Mouse (Mus musculus) cerebellum, postnatal 4 days (tissue): ENCODE data around the gene Gatd1.

Experiments used
- DNase-seq, 2 experiments: peaks; one replicate each; pipeline ENCODE4 v3.0.0; 2022; ENCODE audit warnings: low spot score in 2 of 2, mixed read lengths in 1 of 2

The Gatd1 gene

DNA sequence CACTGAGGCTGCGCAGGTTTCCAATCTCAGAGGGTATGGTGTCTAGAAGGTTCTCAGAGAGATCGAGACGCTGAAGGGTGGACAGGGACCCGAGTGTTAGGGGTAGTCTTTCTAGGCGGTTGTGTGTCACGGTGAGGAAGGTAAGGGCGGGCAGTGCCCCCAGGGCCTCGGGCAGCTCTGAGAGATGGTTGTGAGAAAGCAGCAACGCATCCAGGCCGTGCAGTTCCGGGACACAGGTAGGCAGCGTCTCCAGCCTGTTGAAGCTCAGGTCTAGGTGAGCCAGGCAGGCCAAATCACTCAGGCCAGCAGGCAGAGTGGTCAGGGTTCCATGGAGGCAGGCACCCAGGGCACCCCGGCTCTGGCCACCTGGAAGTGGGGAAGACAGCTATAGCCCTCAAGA is 28.3 kb upstream of the Gatd1 start:
- DNase-seq = no peak

GRCm38 (mm10) chr7:141441460-141441859 is 27.5 kb upstream of the Gatd1 start:
- no peak for DNase-seq

- DNase-seq = peak in 1 of 2 experiments; percentile 57
Observed at GRCm38 (mm10) chr7:141440613-141441012, 26.7 kb upstream of the Gatd1 start.

DNA sequence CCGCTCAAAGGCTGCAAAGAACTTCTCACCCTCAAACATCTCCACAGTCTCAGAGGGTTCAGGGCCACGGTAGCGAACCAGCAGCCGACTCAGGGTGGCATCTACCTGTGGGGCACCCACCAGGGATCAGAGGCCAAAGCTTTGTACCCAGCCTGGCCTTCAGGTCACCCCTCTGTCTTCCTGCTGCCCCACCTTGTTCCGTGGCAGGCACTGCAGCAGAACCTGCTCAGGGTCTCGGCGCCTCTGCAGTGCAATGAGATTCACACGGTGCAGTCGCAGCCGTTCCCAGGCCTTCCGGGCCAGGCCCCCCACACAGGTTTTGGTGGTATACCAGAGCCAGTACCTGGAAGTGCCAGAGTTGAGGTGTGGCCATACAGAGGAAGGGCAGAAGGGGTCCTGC is 25.9 kb upstream of the Gatd1 start:
- DNase-seq = no peak

GRCm38 (mm10) chr7:141439140-141439679 is 25.3 kb upstream of the Gatd1 start:
- no peak for DNase-seq

DNA sequence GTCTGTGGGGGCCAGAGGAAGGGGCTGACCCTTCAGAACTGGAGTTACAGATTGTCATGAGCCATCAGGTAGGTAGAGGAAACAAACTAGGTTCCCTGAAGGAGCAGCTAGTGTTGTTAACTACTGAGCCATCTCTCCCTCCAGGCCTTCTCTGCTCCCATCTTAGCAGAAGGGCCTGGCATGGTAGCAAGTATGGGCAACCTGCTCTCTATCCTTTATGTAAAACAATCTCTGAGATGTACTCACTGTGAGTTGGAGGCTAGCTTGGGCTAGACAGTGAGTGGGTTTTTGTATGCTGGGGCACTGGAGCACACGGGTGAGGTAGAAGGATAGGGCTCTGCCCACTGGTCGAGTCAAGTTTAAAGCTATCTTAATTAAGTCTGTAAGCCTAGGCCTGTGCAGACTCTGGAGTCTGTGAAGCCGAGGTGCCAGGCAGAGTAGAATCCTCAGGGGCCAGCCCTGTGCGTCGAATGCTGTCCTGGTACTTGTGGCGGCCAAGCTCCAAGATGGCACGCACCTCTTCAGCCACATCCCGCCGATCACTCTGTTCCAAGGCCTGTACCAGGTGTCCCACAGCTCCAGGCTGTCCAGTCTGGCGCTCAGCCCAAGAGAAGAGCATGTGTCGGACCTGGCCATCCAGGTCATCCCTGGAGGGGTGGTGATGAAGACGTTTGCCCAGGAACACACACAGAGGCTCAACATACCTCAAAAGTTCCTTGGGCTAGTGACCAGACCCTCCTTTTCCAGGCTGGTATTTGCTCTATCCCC is 24.4 kb upstream of the Gatd1 start:
- DNase-seq = no peak

DNA sequence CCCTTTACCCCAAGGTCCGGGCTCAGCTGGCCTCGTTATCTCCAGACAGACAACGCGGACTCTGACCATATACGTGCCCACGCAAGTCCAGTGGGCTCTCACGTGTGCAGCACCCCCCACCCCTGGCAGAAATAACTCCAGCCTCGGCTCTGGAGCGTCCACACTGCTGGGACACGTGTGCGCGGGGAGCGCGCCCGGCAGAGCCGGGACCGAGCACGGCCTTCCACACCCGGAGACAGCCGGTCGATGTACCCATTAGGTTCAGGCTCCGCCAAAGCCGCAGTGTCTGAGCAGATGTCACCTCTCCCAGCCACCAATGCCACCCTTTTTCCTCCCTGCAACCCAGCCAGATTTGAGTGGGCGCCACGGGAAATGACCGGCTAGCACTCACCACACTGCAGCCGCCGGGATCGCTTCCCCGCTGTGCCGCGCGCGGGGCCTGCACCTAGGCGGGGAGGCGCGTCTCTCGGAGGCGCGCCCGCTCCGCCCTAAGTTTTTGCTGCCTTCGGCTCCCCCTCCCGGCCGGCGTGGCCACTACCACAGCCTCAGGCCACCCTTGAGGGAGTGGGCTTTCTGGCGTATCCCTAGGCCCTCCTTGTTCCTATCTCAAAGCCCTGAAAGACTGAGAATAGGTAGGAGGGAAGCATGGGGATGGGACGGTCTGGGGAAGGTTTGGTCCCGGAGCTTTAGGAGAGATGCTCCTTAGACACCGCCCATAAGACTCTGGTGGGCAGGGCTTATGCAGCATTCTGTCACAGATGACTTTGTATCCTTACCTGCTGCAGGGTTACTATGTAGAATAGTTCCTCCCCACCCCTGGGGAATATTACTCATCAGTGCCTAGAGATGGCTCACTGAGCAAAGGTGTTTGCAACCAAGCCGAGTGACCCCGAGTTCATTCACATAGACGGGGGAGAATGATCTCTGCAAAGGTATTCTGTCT is 23.5 kb upstream of the Gatd1 start, which contains the start of gene Slc25a22:
TSS of gene Slc25a22 (minus strand) at position 715 of the 943 bp plus-strand sequence.
- DNase-seq = peak; percentile 74 to 83

- no peak for DNase-seq
Observed at GRCm38 (mm10) chr7:141436523-141436892, 22.6 kb upstream of the Gatd1 start.

GRCm38 (mm10) chr7:141435856-141436522 is 22.1 kb upstream of the Gatd1 start:
- DNase-seq = no peak

DNA sequence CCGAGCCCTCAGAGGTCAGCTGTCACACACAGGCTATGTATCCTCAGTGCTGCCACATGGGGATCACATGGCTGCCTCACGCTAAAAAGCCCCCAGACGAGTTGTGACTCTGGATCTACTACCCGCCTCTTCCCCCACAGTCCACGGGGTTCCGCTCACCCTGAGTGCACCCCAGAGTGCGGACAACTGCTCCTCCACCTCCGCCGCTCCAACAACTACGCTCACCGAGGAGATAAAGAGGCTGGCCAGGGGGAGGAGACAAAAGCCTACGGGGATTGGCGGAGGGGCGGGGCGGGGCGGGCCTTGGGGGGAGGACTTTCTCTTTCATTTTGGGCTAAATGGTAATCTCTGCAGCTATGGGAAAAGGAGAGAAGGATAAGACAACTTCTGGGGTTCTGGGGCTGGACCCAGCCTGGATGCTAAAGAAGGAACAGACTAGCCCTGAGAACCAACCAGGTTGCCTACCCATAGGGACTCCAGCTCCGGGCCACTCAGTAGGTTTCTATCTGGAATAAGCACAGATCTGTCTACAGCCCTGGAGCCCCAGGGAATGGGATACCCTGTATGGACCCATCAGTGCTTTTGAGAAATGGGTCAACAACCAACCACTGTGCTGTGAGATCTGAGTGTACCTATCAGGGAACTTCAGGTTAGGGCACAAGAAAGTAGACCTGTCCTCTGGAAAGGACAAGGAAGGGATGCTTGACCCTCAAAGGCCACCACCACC is 21.4 kb upstream of the Gatd1 start:
- DNase-seq = no peak

GRCm38 (mm10) chr7:141434464-141434863 is 20.5 kb upstream of the Gatd1 start:
- no peak for DNase-seq

GRCm38 (mm10) chr7:141433517-141434400 is 19.8 kb upstream of the Gatd1 start:
- no peak for DNase-seq

DNA sequence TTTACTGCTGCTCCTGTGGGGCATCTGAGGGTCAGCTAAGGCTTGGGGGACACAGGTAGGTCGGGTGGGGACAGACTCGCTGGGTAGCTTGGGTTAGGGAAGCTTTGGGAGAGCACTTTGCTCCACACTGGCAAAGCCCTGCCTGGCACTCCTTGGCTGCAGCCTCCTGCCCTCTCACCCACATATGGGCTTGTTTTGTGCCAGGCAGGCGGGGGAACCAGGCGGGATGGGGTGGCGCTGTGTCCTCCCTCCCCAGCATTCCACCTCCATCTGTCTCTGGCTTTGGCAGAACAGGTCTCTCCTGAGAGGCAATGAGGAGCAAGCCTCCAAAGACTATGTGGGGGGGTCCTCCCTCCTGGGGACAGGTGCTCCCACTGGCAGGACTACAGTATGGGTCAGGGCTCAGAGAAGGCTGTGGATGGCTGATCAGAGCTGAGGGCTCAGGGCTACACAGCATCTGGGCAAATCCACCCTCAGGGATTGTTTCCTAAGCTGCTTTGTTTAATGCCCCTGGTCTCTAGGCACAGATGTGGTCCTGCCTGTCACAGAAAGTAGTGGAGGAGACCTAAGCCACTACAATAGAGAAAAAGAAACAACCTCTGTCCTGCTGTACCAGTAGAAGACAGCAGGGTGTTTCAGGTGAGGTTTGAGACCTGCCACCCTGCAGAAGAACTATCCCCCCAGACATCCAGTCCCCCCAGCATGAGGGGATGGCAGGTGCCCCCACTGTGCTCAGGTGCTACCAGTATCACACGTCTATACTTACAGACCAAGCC is 19.0 kb upstream of the Gatd1 start:
- peak in 1 of 2 experiments; percentile 46 for DNase-seq

GRCm38 (mm10) chr7:141432186-141432611 is 18.3 kb upstream of the Gatd1 start:
- DNase-seq = no peak

GRCm38 (mm10) chr7:141431434-141432185 is 17.7 kb upstream of the Gatd1 start:
- DNase-seq = no peak

DNA sequence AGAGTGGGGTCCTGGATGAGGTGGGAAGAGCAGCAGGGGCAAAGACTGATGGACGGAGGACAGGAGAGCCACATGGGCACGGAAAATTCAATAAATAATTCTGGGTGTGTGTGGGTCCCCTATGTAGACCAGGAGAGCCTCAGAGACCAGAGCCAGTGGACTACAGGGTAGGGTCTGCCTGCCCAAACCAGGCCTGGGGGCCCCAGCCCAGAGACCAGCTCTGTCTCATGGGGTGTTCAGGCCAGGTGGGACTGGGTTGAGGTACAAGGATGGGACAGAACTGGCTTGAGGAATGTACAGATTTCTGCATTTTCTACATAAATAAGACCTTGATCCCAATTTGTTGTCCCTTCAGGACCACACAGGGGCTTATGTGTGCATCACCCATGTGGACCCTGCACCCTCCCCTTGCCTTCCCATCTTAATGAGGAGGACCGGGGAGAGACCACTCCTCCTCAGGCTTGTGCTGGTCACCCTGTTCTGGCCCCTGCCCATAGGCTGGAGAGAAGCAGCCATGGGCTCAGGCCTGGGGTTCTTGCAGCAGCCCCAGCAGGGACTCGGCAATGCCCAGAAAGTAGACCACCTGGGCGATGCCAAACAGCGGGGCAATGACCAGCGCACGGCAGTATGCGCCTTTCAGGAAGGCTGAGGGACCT is 16.8 kb upstream of the Gatd1 start:
- DNase-seq = no peak

DNA sequence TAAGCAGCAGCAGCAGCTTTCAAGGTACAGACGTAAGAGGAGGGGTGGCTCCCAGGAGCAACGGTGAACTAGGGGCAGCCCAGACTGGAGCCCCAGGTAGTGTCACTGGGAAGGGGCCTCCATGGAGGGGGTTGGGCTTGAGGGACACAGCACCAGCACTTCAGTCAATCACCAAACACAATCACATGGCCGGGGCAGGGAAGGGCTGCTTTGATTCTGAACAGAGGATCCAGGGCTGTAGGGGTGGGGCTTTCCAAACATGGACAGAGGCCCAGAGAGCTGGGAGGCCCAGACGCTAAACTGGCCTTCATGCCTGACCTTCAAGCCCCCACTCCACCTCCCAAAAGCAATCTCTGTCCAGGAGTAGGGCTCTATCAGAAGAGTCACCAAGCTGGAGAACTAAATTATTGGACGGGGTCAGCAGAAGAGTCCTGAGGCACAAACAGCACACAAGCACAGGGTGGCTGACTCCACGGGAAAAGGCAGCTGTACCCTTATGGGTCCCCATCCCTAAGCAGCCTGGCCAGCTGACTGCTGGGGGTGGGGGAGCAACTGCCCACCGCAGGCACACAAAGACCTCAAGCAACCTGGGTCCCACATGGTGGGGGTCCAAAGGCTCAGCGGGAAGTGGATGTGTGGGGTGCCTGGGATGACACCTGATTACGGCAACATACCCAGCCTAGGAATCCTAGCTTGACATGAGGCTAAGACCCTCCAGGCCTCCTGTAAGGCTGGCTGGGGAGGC is 16.1 kb upstream of the Gatd1 start:
- no peak for DNase-seq
